Mouse (Mus musculus): ENCODE results near the gene Efna5.

The Efna5 gene

GRCm38 (mm10) chr17:62881176-62881790, at the start of gene Efna5:
TSS of gene Efna5 (minus strand) at chr17:62881317.
- DNase-seq, result peak; percentile 2 to 5

GRCm38 (mm10) chr17:62915304-62915703, 34.2 kb upstream of the Efna5 start:
- DNase-seq, result no peak

- no peak for DNase-seq
Measured at GRCm38 (mm10) chr17:62905692-62906445, 24.8 kb upstream of the Efna5 start.

- no peak for DNase-seq
Measured at GRCm38 (mm10) chr17:62899066-62899465, 17.9 kb upstream of the Efna5 start.

- DNase-seq, result no peak
Measured at GRCm38 (mm10) chr17:62889991-62890390, 8.9 kb upstream of the Efna5 start.

GRCm38 (mm10) chr17:62884129-62884506, 3.0 kb upstream of the Efna5 start:
- peak; percentile 44 to 67 for DNase-seq

- DNase-seq, result peak; percentile 13 to 19
Measured at GRCm38 (mm10) chr17:62883476-62884128, 2.5 kb upstream of the Efna5 start.

- DNase-seq, result peak; percentile 53 to 81
Measured at GRCm38 (mm10) chr17:62882726-62883475, 1.8 kb upstream of the Efna5 start.

GRCm38 (mm10) chr17:62881791-62882725, 941 bp upstream of the Efna5 start:
- peak; percentile 19 to 30 for DNase-seq

- peak; percentile 19 to 24 for DNase-seq
Measured at GRCm38 (mm10) chr17:62880311-62881175, 574 bp downstream of the Efna5 start.

GRCm38 (mm10) chr17:62879526-62880310, 1.4 kb downstream of the Efna5 start:
- DNase-seq, result peak; percentile 15 to 17

- no peak for DNase-seq
Measured at GRCm38 (mm10) chr17:62875727-62876126, 5.4 kb downstream of the Efna5 start.

- DNase-seq, result no peak
Measured at GRCm38 (mm10) chr17:62871928-62872327, 9.2 kb downstream of the Efna5 start.

- DNase-seq, result no peak
Measured at GRCm38 (mm10) chr17:62871191-62871590, 9.9 kb downstream of the Efna5 start.

- DNase-seq, result no peak
Measured at GRCm38 (mm10) chr17:62870446-62870845, 10.7 kb downstream of the Efna5 start.

GRCm38 (mm10) chr17:62864966-62865365, 16.2 kb downstream of the Efna5 start:
- no peak for DNase-seq

- no peak for DNase-seq
Measured at GRCm38 (mm10) chr17:62863004-62863403, 18.1 kb downstream of the Efna5 start.

GRCm38 (mm10) chr17:62862298-62862999, 18.7 kb downstream of the Efna5 start:
- DNase-seq, result no peak

- DNase-seq, result no peak
Measured at GRCm38 (mm10) chr17:62857275-62857674, 23.8 kb downstream of the Efna5 start.
